Mouse (Mus musculus): ENCODE results near the gene Shc4.

Shc4 gene

DNA sequence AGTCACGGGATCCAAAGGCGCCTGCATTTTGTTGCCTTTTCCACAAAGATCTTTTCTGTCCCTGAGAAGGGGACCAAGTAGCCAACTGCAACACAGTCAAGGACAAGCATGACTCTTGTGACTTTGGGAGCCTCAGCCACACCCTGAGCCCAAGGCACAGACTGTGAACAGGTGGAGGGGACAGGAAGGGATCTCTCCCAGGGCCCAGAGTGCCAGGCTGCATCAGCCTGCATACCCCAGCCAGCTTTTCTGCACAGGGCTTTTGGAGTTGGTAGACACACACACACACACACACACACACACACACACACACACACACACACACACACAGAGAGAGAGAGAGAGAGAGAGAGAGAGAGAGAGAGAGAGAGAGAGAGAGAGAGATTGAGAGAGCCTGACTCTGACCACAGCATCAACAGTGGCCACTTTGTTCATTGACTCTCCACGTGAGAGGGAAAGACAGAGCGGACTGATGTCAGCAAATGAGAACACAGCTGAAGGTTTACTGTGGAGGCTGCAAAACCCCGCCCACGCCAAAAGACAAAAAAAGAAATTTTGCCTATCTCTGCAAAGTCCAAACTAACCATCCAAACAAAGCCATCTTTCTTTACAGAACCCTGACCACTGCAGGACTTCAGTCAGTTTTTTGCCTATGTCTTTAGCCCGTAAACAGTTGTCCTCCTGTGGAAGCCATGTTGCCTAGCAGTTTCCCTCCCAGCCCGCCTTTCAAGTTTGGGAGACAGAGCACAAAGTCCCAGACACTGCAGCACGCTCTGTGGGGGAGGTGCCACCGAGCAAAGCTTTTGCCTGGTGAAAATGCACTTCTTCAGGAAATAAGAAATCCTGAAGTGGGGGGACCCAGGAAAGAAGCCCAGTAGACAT lies 39.1 kb downstream of the Shc4 start:
- DNase-seq (ENCODE audit: low spot score) = no peak

DNA sequence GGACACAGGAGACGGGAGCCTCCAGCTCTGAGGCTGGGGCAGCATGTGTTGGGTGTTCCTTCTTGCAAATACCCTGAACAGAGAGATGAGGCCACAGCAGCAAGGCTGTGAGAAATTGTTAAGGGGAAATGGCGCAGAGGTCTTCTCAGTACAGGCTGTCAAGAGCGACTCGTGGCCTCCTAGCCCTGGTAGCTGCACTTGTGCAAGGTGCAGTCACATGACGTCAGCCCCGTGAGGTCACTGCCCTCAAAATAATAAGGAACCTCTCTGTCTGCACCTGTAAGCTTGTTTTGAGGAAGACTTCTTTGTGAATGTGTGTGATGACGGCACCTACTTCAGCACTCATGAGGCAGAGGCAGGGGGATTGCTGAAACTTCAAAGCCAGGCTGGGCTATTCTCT lies 40.1 kb downstream of the Shc4 start:
- no peak for DNase-seq (ENCODE audit: low spot score)

GRCm38 (mm10) chr2:125681811-125682210 lies 42.1 kb downstream of the Shc4 start:
- no peak for DNase-seq (ENCODE audit: low spot score)

DNA sequence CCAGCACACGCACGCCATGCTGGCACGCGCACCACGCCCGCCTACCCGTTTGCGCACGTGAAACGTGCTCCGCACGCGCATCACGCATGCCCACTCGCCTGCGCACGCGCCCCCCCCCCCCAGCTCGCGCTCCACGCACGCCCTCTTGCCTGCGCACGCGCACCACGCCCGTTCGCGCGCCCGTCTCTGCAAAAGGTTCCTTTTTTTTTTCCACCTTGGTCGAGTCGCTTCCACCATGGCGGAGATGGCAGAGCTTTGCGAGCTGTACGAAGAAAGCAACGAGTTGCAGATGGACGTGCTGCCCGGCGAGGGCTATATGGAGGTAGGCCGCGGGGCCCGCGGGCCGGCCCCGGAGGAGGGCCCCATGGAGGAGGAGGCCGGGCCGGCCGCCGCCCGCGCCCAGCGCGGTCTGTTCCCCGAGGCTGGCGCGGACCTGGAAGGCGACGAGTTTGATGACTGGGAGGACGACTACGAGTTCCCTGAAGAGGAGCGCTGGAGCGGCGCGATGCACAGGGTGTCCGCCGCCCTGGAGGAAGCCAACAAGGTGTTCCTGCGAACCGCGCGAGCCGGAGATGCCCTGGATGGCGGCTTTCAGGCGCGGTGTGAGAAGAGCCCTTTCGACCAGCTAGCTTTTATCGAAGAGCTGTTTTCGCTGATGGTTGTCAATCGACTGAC lies 50.9 kb downstream of the Shc4 start, which contains the start of gene Eid1:
Gene Eid1, plus strand, starts transcription at position 139 of the 675 bp plus-strand sequence.
- peak; percentile 25 for DNase-seq (ENCODE audit: low spot score)

- DNase-seq (ENCODE audit: low spot score) = no peak
These were observed 51.4 kb downstream of the Shc4 start for GRCm38 (mm10) chr2:125672568-125672956.

DNA sequence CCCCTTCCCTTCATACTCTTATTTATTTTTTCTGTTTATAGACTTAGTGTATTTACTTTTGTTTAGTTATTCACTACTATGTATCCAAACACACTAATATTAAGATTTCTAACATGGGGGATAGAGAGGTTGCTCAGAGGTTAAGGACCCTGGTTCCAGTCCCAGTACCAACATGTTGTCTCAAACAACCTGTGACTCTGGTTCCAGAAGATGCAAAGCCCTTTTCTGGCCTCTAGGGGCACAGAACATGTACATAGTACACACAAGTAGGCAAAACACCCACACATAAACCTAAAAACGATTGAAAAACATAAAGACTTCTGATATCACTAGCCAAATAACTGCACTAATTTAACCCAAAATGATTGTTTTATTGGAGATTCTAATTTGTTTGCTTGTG lies 53.1 kb downstream of the Shc4 start:
- no peak for DNase-seq (ENCODE audit: low spot score)

DNA sequence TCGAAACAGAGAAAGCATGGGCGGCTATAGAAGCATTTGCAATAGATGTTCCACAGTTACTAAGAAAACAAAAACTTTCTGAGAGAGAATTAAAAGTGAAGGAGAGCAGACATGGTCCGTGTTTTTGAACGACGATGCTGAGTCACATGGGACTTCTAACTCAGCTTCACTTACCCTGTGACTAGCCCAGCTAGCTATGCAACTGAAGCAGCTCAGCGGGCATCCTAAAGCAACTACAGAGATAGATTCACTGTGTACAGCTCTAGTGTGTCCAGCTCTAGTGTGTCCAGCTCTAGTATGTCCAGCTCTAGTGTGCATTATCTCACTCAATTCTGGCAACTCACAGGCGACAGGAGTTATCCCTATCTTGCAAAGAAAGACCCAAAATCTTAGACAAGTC lies 56.2 kb downstream of the Shc4 start:
- DNase-seq (ENCODE audit: low spot score) = no peak

- DNase-seq (ENCODE audit: low spot score) = no peak
These were observed 56.8 kb downstream of the Shc4 start for GRCm38 (mm10) chr2:125667184-125667583.

- no peak for DNase-seq (ENCODE audit: low spot score)
These were observed 57.3 kb downstream of the Shc4 start for GRCm38 (mm10) chr2:125666668-125667067.

DNA sequence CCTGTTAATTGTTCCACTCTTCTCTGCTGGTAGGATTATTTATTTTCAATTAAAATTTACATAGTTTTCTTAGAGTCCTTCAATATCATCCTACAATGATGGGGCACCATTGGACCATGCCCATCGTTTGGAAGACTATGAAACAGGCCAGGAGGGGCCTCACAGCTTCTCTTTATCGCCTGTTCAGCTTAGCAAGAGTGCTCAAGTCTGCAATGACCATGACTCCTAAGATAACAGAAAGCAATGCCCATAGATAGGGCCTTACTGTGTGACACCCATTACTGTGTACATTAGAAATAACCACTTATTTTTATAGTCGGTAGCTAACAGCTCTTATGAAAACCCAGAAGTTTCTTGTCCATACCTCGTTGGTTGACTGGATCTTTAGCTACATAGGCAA lies 58.0 kb downstream of the Shc4 start:
- DNase-seq (ENCODE audit: low spot score) = no peak

- DNase-seq (ENCODE audit: low spot score) = no peak
These were observed 58.7 kb downstream of the Shc4 start for GRCm38 (mm10) chr2:125665213-125665612.

GRCm38 (mm10) chr2:125662517-125662916 lies 61.4 kb downstream of the Shc4 start:
- no peak for DNase-seq (ENCODE audit: low spot score)

GRCm38 (mm10) chr2:125661156-125661555 lies 62.8 kb downstream of the Shc4 start:
- no peak for DNase-seq (ENCODE audit: low spot score)

DNA sequence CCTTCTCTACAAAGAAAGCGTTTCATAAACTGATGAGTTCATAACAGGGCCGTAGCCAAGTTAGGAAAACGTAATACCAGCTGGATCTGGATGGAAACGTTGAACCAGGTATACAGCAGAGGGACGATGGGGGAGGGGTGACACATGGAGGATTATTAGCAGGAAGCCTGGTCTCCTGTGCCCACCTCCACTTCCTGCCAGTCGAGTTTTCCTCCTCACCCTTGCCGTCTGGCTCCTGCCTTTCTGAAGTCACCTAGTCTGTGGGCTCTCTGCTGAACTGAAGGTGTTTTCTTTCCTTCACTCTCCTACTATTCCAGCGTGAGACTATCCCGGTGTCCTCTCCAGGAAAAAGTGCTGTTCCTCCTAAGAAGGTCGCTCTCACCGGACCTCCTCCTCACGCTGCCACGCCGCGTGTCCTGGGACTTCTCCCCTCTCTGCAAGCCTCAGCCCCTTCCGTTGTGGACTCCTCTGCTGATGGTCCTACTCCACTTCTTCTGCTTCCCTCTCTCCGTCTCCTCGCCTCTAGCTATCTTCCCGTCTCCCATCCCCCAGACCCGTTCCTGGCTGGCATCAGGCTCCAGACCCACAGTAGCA lies 63.3 kb downstream of the Shc4 start:
- DNase-seq (ENCODE audit: low spot score) = no peak

DNA sequence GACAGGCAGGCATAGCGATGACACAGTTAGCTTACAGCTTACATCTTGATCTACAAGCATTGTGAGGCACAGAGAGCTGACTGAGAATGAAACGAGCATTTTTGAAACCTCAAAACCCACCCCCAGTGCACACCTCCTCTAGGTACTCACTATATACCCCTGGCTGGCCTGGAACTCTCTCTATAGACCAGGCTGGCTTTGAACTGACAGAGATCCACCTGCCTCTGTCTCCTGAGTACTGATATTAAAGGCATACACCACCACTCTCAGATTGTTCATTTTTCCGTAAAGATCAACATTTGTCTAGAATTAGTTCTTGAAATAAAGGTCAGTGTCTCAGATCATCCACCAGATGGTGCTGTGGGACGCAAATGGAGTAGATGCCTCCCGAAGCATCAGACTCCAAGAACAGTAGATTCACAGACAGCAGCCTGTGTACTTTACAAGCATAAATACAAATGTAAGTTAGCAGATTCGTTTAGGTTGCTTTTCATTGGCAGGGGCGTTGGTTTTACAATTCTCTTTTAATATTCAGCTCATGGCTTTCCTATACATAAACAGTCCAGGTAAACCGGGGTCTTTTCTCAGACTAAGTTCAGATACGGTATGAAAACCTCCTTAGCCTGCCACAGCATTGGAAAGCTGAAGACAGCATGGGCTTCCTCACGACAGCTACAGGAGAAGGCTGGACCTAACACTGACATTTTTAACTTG lies 64.0 kb downstream of the Shc4 start:
- no peak for DNase-seq (ENCODE audit: low spot score)

- no peak for DNase-seq (ENCODE audit: low spot score)
These were observed 68.6 kb downstream of the Shc4 start for GRCm38 (mm10) chr2:125655391-125655790.

- no peak for DNase-seq (ENCODE audit: low spot score)
These were observed 70.7 kb downstream of the Shc4 start for GRCm38 (mm10) chr2:125653286-125653685.

- no peak for DNase-seq (ENCODE audit: low spot score)
These were observed 72.4 kb downstream of the Shc4 start for GRCm38 (mm10) chr2:125651563-125651962.

GRCm38 (mm10) chr2:125650742-125651352 lies 73.1 kb downstream of the Shc4 start:
- no peak for DNase-seq (ENCODE audit: low spot score)

DNA sequence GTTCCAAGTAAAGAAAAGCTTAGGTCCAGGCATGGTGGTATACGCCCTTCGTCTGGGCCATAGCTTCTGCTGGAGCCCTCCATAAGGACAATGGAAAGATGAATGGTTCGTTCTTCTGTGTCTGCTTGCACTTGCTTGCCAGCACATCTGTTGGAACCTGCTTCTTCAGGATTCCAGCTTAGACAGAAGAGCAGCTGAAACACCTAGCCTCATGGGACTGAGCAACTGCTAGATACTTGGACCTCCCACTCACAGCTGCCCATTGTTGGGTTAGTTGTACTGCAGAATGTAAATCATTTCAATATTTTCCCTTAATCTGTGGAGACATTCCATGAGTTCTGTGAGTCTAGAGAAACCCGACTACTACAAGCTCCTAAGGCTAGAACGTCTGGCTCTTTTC lies 73.9 kb downstream of the Shc4 start:
- DNase-seq (ENCODE audit: low spot score) = no peak

DNA sequence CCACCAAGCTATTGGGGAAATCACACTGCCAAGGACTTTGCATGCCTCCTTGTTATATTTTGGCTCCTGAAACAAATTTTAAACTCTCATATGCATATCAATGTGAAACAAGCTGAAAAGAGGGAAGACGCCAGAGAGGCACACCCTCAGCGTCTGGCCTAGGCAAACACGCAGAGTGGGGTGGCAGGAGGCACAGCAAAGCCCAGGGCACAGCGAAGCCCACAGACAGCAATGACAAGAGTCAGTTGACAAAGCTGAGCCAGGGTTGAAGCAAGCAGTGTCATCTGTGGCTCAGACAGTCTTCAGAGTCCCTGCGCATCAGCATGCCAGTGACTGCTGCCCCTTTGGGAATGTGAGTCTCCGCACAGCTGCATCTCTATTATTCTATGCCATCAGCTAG lies 79.0 kb downstream of the Shc4 start:
- DNase-seq (ENCODE audit: low spot score) = no peak

DNA sequence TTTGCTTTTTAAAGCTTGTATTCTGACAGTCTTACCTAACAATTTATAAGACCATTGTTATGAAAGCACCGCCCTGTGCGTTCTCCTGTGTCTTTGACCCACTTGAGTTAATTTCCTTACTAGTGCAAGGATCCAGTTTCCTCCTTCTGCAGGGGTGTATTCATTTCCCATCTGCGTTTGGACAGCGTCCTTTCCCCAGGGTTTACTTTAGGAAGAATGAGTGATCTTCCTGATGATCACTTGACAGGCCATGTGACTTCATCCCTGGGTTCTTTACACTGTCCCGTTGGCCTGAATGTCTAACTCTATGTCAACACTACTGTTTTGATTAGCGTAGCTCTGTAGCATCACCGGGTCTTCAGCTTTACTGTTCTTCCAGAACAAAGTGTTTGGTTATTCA lies 86.6 kb downstream of the Shc4 start:
- DNase-seq (ENCODE audit: low spot score) = no peak
